Mouse (Mus musculus): ENCODE results near the gene Gm9999.

- TF ChIP-seq EP300 (IDR thresholded peaks at IDR 0.05; ENCODE audit: insufficient read depth, low read depth, low read length) (no peak), CTCF (IDR thresholded peaks at IDR 0.05) (peak; percentile 60)
Observed at GRCm38 (mm10) chr7:46935847-46936246, 47.5 kb upstream of the Gm9999 start.
